Mouse (Mus musculus): Measurements from ENCODE around the gene Csf3. TPM values are rescaled to one million over a fixed set of nuclear protein-coding genes. Genes with fewer than 3 reads are reported as not detected.
A peak's percentile ranks its signal among the peaks of the same experiment; 100 is the strongest.

Csf3 gene
- polyA plus RNA-seq, 1 experiment from 2014 or later = not detected

DNA sequence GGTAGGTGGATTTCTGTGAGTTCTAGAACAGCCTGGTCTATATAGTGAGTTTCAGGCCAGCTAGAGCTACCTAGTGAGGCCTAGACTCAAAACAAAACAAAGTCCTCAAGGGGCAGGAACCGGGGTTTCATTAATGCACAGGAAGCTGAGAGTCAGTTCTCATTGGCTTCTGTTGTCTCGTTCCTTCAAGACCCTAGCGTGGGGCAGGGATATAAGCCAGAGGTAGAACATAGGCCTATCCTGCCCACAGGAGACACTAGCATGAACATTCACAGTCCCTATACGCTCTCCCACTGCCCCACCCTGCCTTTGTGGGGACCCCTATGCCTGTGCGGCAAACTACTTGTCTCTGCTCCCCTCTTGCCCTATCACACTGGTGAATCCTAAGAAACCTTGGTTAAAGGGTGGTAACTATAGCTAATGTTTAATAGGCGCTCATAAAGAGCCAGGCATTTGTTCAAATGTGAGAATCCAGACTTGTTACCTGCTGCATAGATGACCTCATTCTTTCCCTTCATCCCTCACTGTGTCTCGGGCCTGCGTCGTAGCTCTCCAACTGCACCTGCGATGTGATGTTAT, 51.6 kb downstream of the Csf3 start:
- H3K4me1 ChIP-seq (ENCODE audit: insufficient read depth) = peaks cover 84% of the 10 kb centered on the region
- 78% methylated on average over 10 of the region's 10 CpGs for WGBS (ENCODE audit: insufficient replicate concordance)
- no peak overlapping the region; the same call in 1 of the 2 replicates for H3K9ac ChIP-seq (replicated peaks)
- H3K9me3 ChIP-seq (ENCODE audit: low read length) = no peaks in the 10 kb centered on the region
- peak overlapping the region; percentile 25; the same call in 1 of the 2 replicates for H3K27ac ChIP-seq (ENCODE audit: low read depth)
- no peak for DNase-seq
- 0 out of 2 replicates have a peak, but pooled peaks cover 1% of the 10 kb centered on the region for H3K36me3 ChIP-seq (replicated peaks; ENCODE audit: insufficient read depth, low read length)
- no peaks in the 10 kb centered on the region for H3K27me3 ChIP-seq (ENCODE audit: insufficient read depth, low read length)
- H3K4me3 ChIP-seq (ENCODE audit: low read depth, low read length) = no peak overlapping the region
- H3K4me2 ChIP-seq (ENCODE audit: low read depth, low read length) = no peak overlapping the region
- TF ChIP-seq EP300 (IDR thresholded peaks at IDR 0.05; ENCODE audit: low read depth) (no peak), CTCF (IDR thresholded peaks at IDR 0.05; ENCODE audit: low read depth) (no peak)
- ATAC-seq = no peak

Other genes starting within 250 kb of the Csf3 start
- 1.2 and 1.3 TPM in 2 replicates for gene Ikzf3, start 155.2 kb upstream of the Csf3 start, polyA plus RNA-seq (2015; fragmentation: Nextera tagmentation; extraction: Ambion mirVana)
- 0.65 and 1.1 TPM in 2 replicates for gene Zpbp2, start 150.2 kb upstream of the Csf3 start, polyA plus RNA-seq (2015; fragmentation: Nextera tagmentation; extraction: Ambion mirVana)
- 39.3 and 42.0 TPM in 2 replicates for gene Ormdl3, start 113.9 kb upstream of the Csf3 start, polyA plus RNA-seq (2015; fragmentation: Nextera tagmentation; extraction: Ambion mirVana)
- gene Lrrc3c, start 103.0 kb upstream of the Csf3 start, polyA plus RNA-seq (2015; fragmentation: Nextera tagmentation; extraction: Ambion mirVana) = not detected in 2 replicates
- 0.33 and 0.39 TPM in 2 replicates for gene Gm12355, start 75.6 kb upstream of the Csf3 start, polyA plus RNA-seq (2015; fragmentation: Nextera tagmentation; extraction: Ambion mirVana)
- not detected in 2 replicates for gene Gsdma3, start 74.9 kb upstream of the Csf3 start, polyA plus RNA-seq (2015; fragmentation: Nextera tagmentation; extraction: Ambion mirVana)
- not detected in 2 replicates for gene Gsdma2, start 54.5 kb upstream of the Csf3 start, polyA plus RNA-seq (2015; fragmentation: Nextera tagmentation; extraction: Ambion mirVana)
- not detected in 2 replicates for gene Gsdma, start 36.9 kb upstream of the Csf3 start, polyA plus RNA-seq (2015; fragmentation: Nextera tagmentation; extraction: Ambion mirVana)
- 67.5 and 71.0 TPM in 2 replicates for gene Psmd3, start 18.7 kb upstream of the Csf3 start, polyA plus RNA-seq (2015; fragmentation: Nextera tagmentation; extraction: Ambion mirVana)
- 10.5 and 10.9 TPM in 2 replicates for gene Med24, start 28.2 kb downstream of the Csf3 start, polyA plus RNA-seq (2015; fragmentation: Nextera tagmentation; extraction: Ambion mirVana)
- gene Thra, start 39.4 kb downstream of the Csf3 start, polyA plus RNA-seq (2015; fragmentation: Nextera tagmentation; extraction: Ambion mirVana) = 5.1 and 6.1 TPM in 2 replicates
- 2.0 and 4.2 TPM in 2 replicates for gene Nr1d1, start 74.1 kb downstream of the Csf3 start, polyA plus RNA-seq (2015; fragmentation: Nextera tagmentation; extraction: Ambion mirVana)
- 5.4 and 6.5 TPM in 2 replicates for gene Msl1, start 94.3 kb downstream of the Csf3 start, polyA plus RNA-seq (2015; fragmentation: Nextera tagmentation; extraction: Ambion mirVana)
- 6.7 and 7.0 TPM in 2 replicates for gene Casc3, start 103.6 kb downstream of the Csf3 start, polyA plus RNA-seq (2015; fragmentation: Nextera tagmentation; extraction: Ambion mirVana)
- gene Rapgefl1, start 135.5 kb downstream of the Csf3 start, polyA plus RNA-seq (2015; fragmentation: Nextera tagmentation; extraction: Ambion mirVana) = 0.11 and 0.21 TPM in 2 replicates
- 1.2 TPM in 2 replicates for gene Wipf2, start 162.4 kb downstream of the Csf3 start, polyA plus RNA-seq (2015; fragmentation: Nextera tagmentation; extraction: Ambion mirVana)
- 19.1 and 22.3 TPM in 2 replicates for gene Cdc6, start 206.5 kb downstream of the Csf3 start, polyA plus RNA-seq (2015; fragmentation: Nextera tagmentation; extraction: Ambion mirVana)
- 5.4 and 5.6 TPM in 2 replicates for gene Rara, start 226.6 kb downstream of the Csf3 start, polyA plus RNA-seq (2015; fragmentation: Nextera tagmentation; extraction: Ambion mirVana)